15 mouse cellular contexts compared by ENCODE assay signal in the genomic region with DNA sequence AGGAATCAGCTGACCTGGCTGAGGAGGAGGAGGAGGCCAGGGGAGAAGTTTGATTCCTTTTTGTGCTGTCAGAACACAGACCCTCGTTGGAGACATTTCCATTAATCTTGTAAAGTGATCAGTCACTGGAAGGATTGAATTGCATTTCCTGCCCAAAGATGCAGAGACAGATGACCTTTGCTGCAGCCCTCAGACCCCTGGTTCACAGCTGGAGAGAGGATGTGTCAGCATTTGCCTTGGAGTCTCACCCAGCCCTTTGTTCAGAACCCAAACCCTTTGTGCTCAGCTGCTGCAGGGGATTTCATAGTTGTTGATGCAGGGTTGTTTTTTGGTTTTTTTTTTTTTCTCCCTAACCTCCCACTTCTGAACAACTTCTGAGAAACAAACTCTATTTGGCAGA. TPM values are rescaled to one million over a fixed set of nuclear protein-coding genes. Genes with fewer than 3 reads are reported as not detected.
DNase-seq lines count a peak whose midpoint lies in the region; ATAC-seq and TF ChIP-seq lines count a peak whose summit lies in the region.
"Had no signal": no experiment of that assay in that cellular context is flagged by ENCODE, and none has a peak within 500 bp of the region (broad histone marks: within the 10 kb centered on the region; RNA-seq: fewer than 3 reads in every experiment).

No protein-coding gene starts in this region.

- peak overlapping the region; percentile 60; the same call in 1 of the 2 replicates for H3K4me2 ChIP-seq in heart, embryonic 14.5 days (ENCODE audit: low read length)
- no peak overlapping the region for H3K4me2 ChIP-seq in lung, embryonic 15.5 days
- H3K4me2 ChIP-seq in lung, postnatal 0 days (replicated peaks; ENCODE audit: low read depth, low read length), result no peak overlapping the region
- peak overlapping the region; percentile 51 for H3K4me2 ChIP-seq in limb, embryonic 13.5 days (replicated peaks)

- 0 out of 2 replicates have a peak overlapping the region, but pooled peaks have one; percentile 1 for H3K9ac ChIP-seq in heart, embryonic 14.5 days (ENCODE audit: low read length)
- no peak overlapping the region for H3K9ac ChIP-seq in lung, embryonic 15.5 days
- no peak overlapping the region for H3K9ac ChIP-seq in lung, postnatal 0 days (replicated peaks; ENCODE audit: low read depth)
- peak overlapping the region; percentile 51 for H3K9ac ChIP-seq in limb, embryonic 13.5 days
- H3K9ac ChIP-seq: neural tube, embryonic 13.5 days had no signal

- no peak for TF ChIP-seq EP300 in lung, postnatal 0 days (IDR thresholded peaks at IDR 0.05)

- peak overlapping the region; percentile 7 to 50; a peak in 2 of 4 replicates for H3K27ac ChIP-seq in heart, embryonic 14.5 days (replicated peaks in 1 of 2; ENCODE audit: control insufficient read depth in 1 of 2, insufficient read depth in 1 of 2, low read depth in 2 of 2, low read length in 2 of 2)
- H3K27ac ChIP-seq in lung, embryonic 15.5 days, result 0 out of 2 replicates have a peak overlapping the region, but pooled peaks have one; percentile 6
- no peak overlapping the region for H3K27ac ChIP-seq in lung, postnatal 0 days (ENCODE audit: low read length)
- peak overlapping the region; percentile 77; the same call in 1 of the 2 replicates for H3K27ac ChIP-seq in limb, embryonic 13.5 days
- H3K27ac ChIP-seq in layer of hippocampus, adult 2 months, result no peak overlapping the region
- H3K27ac ChIP-seq: neural tube, embryonic 13.5 days had no signal

- H3K4me1 ChIP-seq in heart, embryonic 14.5 days (ENCODE audit: control insufficient read depth in 2 of 2, insufficient read depth in 2 of 2, low read length in 2 of 2), result peaks cover 20 to 30% of the 10 kb centered on the region in 2 experiments
- peaks cover 18% of the 10 kb centered on the region for H3K4me1 ChIP-seq in lung, embryonic 15.5 days
- peaks cover 3% of the 10 kb centered on the region; the same call in 1 of the 2 replicates for H3K4me1 ChIP-seq in lung, postnatal 0 days (ENCODE audit: insufficient read depth, low read depth, low read length)
- peaks cover 33% of the 10 kb centered on the region for H3K4me1 ChIP-seq in limb, embryonic 13.5 days

- 0 out of 2 replicates have a peak, but pooled peaks cover 11% of the 10 kb centered on the region for H3K36me3 ChIP-seq in heart, embryonic 14.5 days (ENCODE audit: control insufficient read depth, insufficient read depth, low read length)
- H3K36me3 ChIP-seq in lung, embryonic 15.5 days, result no peaks in the 10 kb centered on the region
- no peaks in the 10 kb centered on the region for H3K36me3 ChIP-seq in lung, postnatal 0 days (ENCODE audit: insufficient read depth, low read length)
- no peaks in the 10 kb centered on the region for H3K36me3 ChIP-seq in limb, embryonic 13.5 days
- H3K36me3 ChIP-seq: neural tube, embryonic 13.5 days had no signal

- no peaks in the 10 kb centered on the region for H3K9me3 ChIP-seq in heart, embryonic 14.5 days (ENCODE audit: control insufficient read depth, low read length)
- H3K9me3 ChIP-seq in lung, embryonic 15.5 days, result no peaks in the 10 kb centered on the region
- H3K9me3 ChIP-seq in lung, postnatal 0 days (ENCODE audit: low read length), result no peaks in the 10 kb centered on the region
- H3K9me3 ChIP-seq in limb, embryonic 13.5 days, result no peaks in the 10 kb centered on the region
- H3K9me3 ChIP-seq: neural tube, embryonic 13.5 days had no signal

- no peak for ATAC-seq in heart, embryonic 14.5 days (ENCODE audit: insufficient number of reproducible peaks, insufficient read depth, low FRiP score, low read depth)
- no peak for ATAC-seq in lung, embryonic 15.5 days (ENCODE audit: borderline replicate concordance, extremely low read depth, low FRiP score, low TSS enrichment)
- ATAC-seq in lung, postnatal 0 days, result no peak
- ATAC-seq in limb, embryonic 13.5 days (ENCODE audit: low FRiP score, low read depth), result peak; percentile 7; the same call in 1 of the 2 replicates

- H3K27me3 ChIP-seq in heart, embryonic 14.5 days (ENCODE audit: control insufficient read depth, insufficient read depth, low read length), result no peaks in the 10 kb centered on the region
- H3K27me3 ChIP-seq in lung, embryonic 15.5 days, result no peaks in the 10 kb centered on the region
- no peaks in the 10 kb centered on the region for H3K27me3 ChIP-seq in lung, postnatal 0 days (replicated peaks; ENCODE audit: insufficient read depth, low read length)
- H3K27me3 ChIP-seq in limb, embryonic 13.5 days, result no peaks in the 10 kb centered on the region
- H3K27me3 ChIP-seq: neural tube, embryonic 13.5 days had no signal

- DNase-seq in heart, postnatal 14 days, result no peak
- no peak for DNase-seq in lung, postnatal 0 days (ENCODE audit: low spot score)
- DNase-seq in R1 (ENCODE audit: low read depth, low spot score), result peak; percentile 97
- no peak for DNase-seq in layer of hippocampus, adult 2 months (ENCODE audit: low spot score in 2 of 2)
- DNase-seq in layer of hippocampus, adult 8-10 months (ENCODE audit: low spot score in 2 of 2), result no peak
- DNase-seq: cerebellum, adult 9-10 months had no signal

- H3K4me3 ChIP-seq in heart, embryonic 14.5 days (ENCODE audit: control insufficient read depth in 1 of 2, insufficient read depth in 1 of 2, low read depth in 1 of 2, low read length in 2 of 2), result no peak overlapping the region
- H3K4me3 ChIP-seq in lung, embryonic 15.5 days, result no peak overlapping the region
- H3K4me3 ChIP-seq in lung, postnatal 0 days (ENCODE audit: low read depth, low read length), result no peak overlapping the region
- no peak overlapping the region for H3K4me3 ChIP-seq in limb, embryonic 13.5 days
- no peak overlapping the region for H3K4me3 ChIP-seq in layer of hippocampus, adult 2 months
- H3K4me3 ChIP-seq: neural tube, embryonic 13.5 days had no signal

- WGBS in heart, embryonic 14.5 days, result 0% methylated on average over 1 of the region's 1 CpGs
- WGBS in lung, embryonic 15.5 days, result 0% methylated on average over 1 of the region's 1 CpGs
- 0% methylated on average over 1 of the region's 1 CpGs for WGBS in lung, postnatal 0 days
- WGBS in limb, embryonic 13.5 days, result 0% methylated on average over 1 of the region's 1 CpGs

- no peak for TF ChIP-seq CTCF in lung, postnatal 0 days (IDR thresholded peaks at IDR 0.05)
- no peak for TF ChIP-seq CTCF in layer of hippocampus, adult 2 months (conservative IDR thresholded peaks at IDR 0.05)

- intact Hi-C loops in heart, postnatal 14 days (cut with DNase I), result no loop called here

RNA-seq across cellular contexts. Expression of gene Kdm2b, which starts 5.3 kb away (rescaled TPM):
- 24.2 and 27.3 TPM in 2 replicates for polyA plus RNA-seq in heart, embryonic 14.5 days (2014; fragmentation: Nextera tagmentation; extraction: Ambion mirVana)
- 10 to 100 TPM; 16.9 to 17.3 TPM for total RNA-seq in heart, postnatal 14 days (2021)
- polyA plus RNA-seq in lung, embryonic 15.5 days (2015; fragmentation: Nextera tagmentation; extraction: Ambion mirVana), result 36.4 and 38.1 TPM in 2 replicates
- 12.2 and 13.7 TPM in 2 replicates for polyA plus RNA-seq in lung, postnatal 0 days (2015; fragmentation: Nextera tagmentation; extraction: Ambion mirVana)
- 64.3 and 66.6 TPM in 2 replicates for polyA plus RNA-seq in limb, embryonic 13.5 days (2015; fragmentation: Nextera tagmentation; extraction: Ambion mirVana)
- 10 to 100 TPM; 35.0 to 36.7 TPM for total RNA-seq in layer of hippocampus, adult 2 months (2021)
- total RNA-seq in layer of hippocampus, adult 8-10 months (2022), result 10 to 100 TPM; 29.1 to 40.3 (median 34.6) TPM

RNA-seq across cellular contexts. Expression of gene Orai1, which starts 20.0 kb away (rescaled TPM):
- 18.0 and 24.6 TPM in 2 replicates for polyA plus RNA-seq in heart, embryonic 14.5 days (2014; fragmentation: Nextera tagmentation; extraction: Ambion mirVana)
- 10 to 100 TPM; 17.2 to 19.5 TPM for total RNA-seq in heart, postnatal 14 days (2021)
- 18.2 and 20.0 TPM in 2 replicates for polyA plus RNA-seq in lung, embryonic 15.5 days (2015; fragmentation: Nextera tagmentation; extraction: Ambion mirVana)
- 54.7 and 55.2 TPM in 2 replicates for polyA plus RNA-seq in lung, postnatal 0 days (2015; fragmentation: Nextera tagmentation; extraction: Ambion mirVana)
- 15.3 and 15.5 TPM in 2 replicates for polyA plus RNA-seq in limb, embryonic 13.5 days (2015; fragmentation: Nextera tagmentation; extraction: Ambion mirVana)
- total RNA-seq in layer of hippocampus, adult 2 months (2021), result 10 to 100 TPM; 11.0 to 13.5 TPM
- total RNA-seq in layer of hippocampus, adult 8-10 months (2022), result 10 to 100 TPM in 3 of 4 experiments, 1 to 10 TPM in 1; 9.4 to 16.0 (median 14.1) TPM

RNA-seq across cellular contexts. Expression of gene Morn3, which starts 51.9 kb away (rescaled TPM):
- polyA plus RNA-seq in heart, embryonic 14.5 days (2014; fragmentation: Nextera tagmentation; extraction: Ambion mirVana), result 0.67 TPM in 1 of 2 replicates, not detected in the other
- total RNA-seq in heart, postnatal 14 days (2021), result under 1 TPM in 1 of 2 experiments, not detected in 1; 0.93 TPM
- 1.3 and 1.5 TPM in 2 replicates for polyA plus RNA-seq in lung, embryonic 15.5 days (2015; fragmentation: Nextera tagmentation; extraction: Ambion mirVana)
- polyA plus RNA-seq in lung, postnatal 0 days (2015; fragmentation: Nextera tagmentation; extraction: Ambion mirVana), result 5.3 and 8.3 TPM in 2 replicates
- polyA plus RNA-seq in limb, embryonic 13.5 days (2015; fragmentation: Nextera tagmentation; extraction: Ambion mirVana), result 0.92 TPM in 1 of 2 replicates, not detected in the other
- not detected for total RNA-seq in layer of hippocampus, adult 2 months (2021)
- total RNA-seq in layer of hippocampus, adult 8-10 months (2022), result not detected
- total RNA-seq: adrenal gland, postnatal 4 days; left cerebral cortex, postnatal 14 days; MEL had no signal
- polyA plus RNA-seq: forebrain, embryonic 16.5 days; small intestine, adult 2 months had no signal

Comparison
In these comparisons a context has a peak if more than half of its experiments do, and no peak if none do; other contexts are left out.
1. H3K27ac ChIP-seq: peak in heart, embryonic 14.5 days (2 of 2), lung, embryonic 15.5 days (single experiment) and limb, embryonic 13.5 days (single experiment); none in lung, postnatal 0 days (single experiment) and layer of hippocampus, adult 2 months (single experiment).
2. H3K4me2 ChIP-seq: peak in heart, embryonic 14.5 days (single experiment) and limb, embryonic 13.5 days (single experiment); none in lung, embryonic 15.5 days (single experiment) and lung, postnatal 0 days (single experiment).
3. H3K9ac ChIP-seq: peak in heart, embryonic 14.5 days (single experiment) and limb, embryonic 13.5 days (single experiment); none in lung, embryonic 15.5 days (single experiment) and lung, postnatal 0 days (single experiment).